Mouse (Mus musculus) thymus, adult 18-20 months (tissue): ENCODE measurements around the gene Pgs1.

ENCODE experiments used
- DNase-seq, 2 experiments: peaks; one replicate each; pipeline ENCODE4 v3.0.0; 2022; ENCODE audit warnings: mixed read lengths in 2 of 2

The Pgs1 gene

GRCm38 (mm10) chr11:118004217-118004616 is 18.1 kb downstream of the Pgs1 start:
- no peak for DNase-seq

GRCm38 (mm10) chr11:118007460-118008143 is 21.5 kb downstream of the Pgs1 start:
- DNase-seq, result no peak

GRCm38 (mm10) chr11:118008144-118008805 is 22.2 kb downstream of the Pgs1 start:
- no peak for DNase-seq

- DNase-seq, result no peak
Measured at GRCm38 (mm10) chr11:118008843-118009242, 22.8 kb downstream of the Pgs1 start.

- no peak for DNase-seq
Measured at GRCm38 (mm10) chr11:118009865-118010571, 23.9 kb downstream of the Pgs1 start.

- DNase-seq, result no peak
Measured at GRCm38 (mm10) chr11:118012595-118012994, 26.5 kb downstream of the Pgs1 start.

GRCm38 (mm10) chr11:118013339-118013738 is 27.2 kb downstream of the Pgs1 start:
- DNase-seq, result no peak

- DNase-seq, result peak; percentile 64 to 69
Measured at GRCm38 (mm10) chr11:118014391-118014995, 28.4 kb downstream of the Pgs1 start.

GRCm38 (mm10) chr11:118015381-118016145 is 29.5 kb downstream of the Pgs1 start:
- DNase-seq, result peak; percentile 21 to 41

- peak in 1 of 2 experiments; percentile 29 for DNase-seq
Measured at GRCm38 (mm10) chr11:118018328-118018727, 32.2 kb downstream of the Pgs1 start.

- peak; percentile 53 to 67 for DNase-seq
Measured at GRCm38 (mm10) chr11:118021806-118022205, 35.7 kb downstream of the Pgs1 start.

GRCm38 (mm10) chr11:118023475-118023874 is 37.4 kb downstream of the Pgs1 start:
- DNase-seq, result no peak

- no peak for DNase-seq
Measured at GRCm38 (mm10) chr11:118024111-118024510, 38.0 kb downstream of the Pgs1 start.

GRCm38 (mm10) chr11:118029170-118029569 is 43.1 kb downstream of the Pgs1 start:
- no peak for DNase-seq

GRCm38 (mm10) chr11:118031134-118031533 is 45.0 kb downstream of the Pgs1 start:
- no peak for DNase-seq

GRCm38 (mm10) chr11:118034395-118034794 is 48.3 kb downstream of the Pgs1 start:
- no peak for DNase-seq

GRCm38 (mm10) chr11:118035068-118035467 is 49.0 kb downstream of the Pgs1 start:
- no peak for DNase-seq

GRCm38 (mm10) chr11:118042791-118043190 is 56.7 kb downstream of the Pgs1 start:
- no peak for DNase-seq

GRCm38 (mm10) chr11:118043293-118043907 is 57.3 kb downstream of the Pgs1 start:
- no peak for DNase-seq

GRCm38 (mm10) chr11:118049641-118050040 is 63.5 kb downstream of the Pgs1 start:
- DNase-seq, result no peak

- DNase-seq, result no peak
Measured at GRCm38 (mm10) chr11:118050174-118050573, 64.1 kb downstream of the Pgs1 start.

GRCm38 (mm10) chr11:118058367-118058766 is 72.3 kb downstream of the Pgs1 start:
- no peak for DNase-seq
